Mouse (Mus musculus) mammary gland, adult 2 months (tissue): Measurements from ENCODE around the gene Vps41. TPM values are rescaled to one million over a fixed set of nuclear protein-coding genes. Genes with fewer than 3 reads are reported as not detected.

Experiments
- polyA plus RNA-seq: library from polyadenylated mRNA; depleted of rRNA; stranded (reverse); fragments of >200 nt; gene quantifications from 2 replicates; pipeline ENCODE4 v1.2.3, GENCODE M21; 2012; ENCODE audit warnings: low replicate concordance; rRNA removed

The Vps41 gene
- polyA plus RNA-seq = 12.2 and 22.8 TPM in 2 replicates

GRCm38 (mm10) chr13:18717185-18717584 is at the start of gene Vps41:
TSS of gene Vps41 (plus strand) at chr13:18717286.

Other genes with a start within 250 kb of the Vps41 start
- gene Amph, start 230.9 kb downstream of the Vps41 start, polyA plus RNA-seq = 0.44 and 0.95 TPM in 2 replicates